Mouse (Mus musculus) thymus, adult 2 months (tissue): ENCODE data around the gene Tmem274.

Experiments used
- CTCF ChIP-seq: fragments of 200-500 bp; IDR thresholded peaks from 2 replicates; pipeline ENCODE4 v1.5.1; 2012; ENCODE audit warnings: mild to moderate bottlenecking, control low read depth, low read length, moderate library complexity, borderline replicate concordance; ENCODE audit not compliant: control insufficient read depth, poor library complexity, insufficient read depth; ENCODE audit errors: extremely low read depth
- POLR2A ChIP-seq: fragments of 200-500 bp; IDR thresholded peaks from 2 replicates; pipeline ENCODE4 v1.6.1; 2012; ENCODE audit warnings: mild to moderate bottlenecking, low read length, control low read depth, moderate library complexity; ENCODE audit not compliant: control insufficient read depth, poor library complexity, insufficient read depth; ENCODE audit errors: extremely low read depth

DNA sequence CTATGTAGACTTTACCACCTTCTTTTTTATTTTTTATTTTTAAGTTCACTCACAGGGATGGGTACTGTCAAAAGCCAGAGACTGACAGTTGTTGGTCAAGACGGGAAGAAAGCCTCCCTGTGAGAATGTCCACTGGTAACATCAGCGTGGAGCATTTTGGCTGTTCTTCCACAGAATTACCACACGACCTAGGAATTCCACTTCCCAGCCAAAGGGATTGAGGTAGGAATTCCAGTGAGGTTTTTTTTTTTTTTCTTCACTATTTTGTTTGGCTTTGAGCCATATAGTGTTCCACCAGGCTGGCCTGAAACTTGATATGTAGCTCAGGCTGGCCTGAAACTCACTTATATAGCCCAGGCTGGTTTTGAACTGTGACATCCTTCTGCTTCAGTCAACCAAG, 34.7 kb upstream of the Tmem274 start:
- TF ChIP-seq CTCF (no peak), POLR2A (no peak)
